ENCODE assay signal across 18 mouse cellular contexts in genomic region chr7:66170802-66171505, GRCm38 (mm10).
"Had no signal": no experiment of that assay in that cellular context is flagged by ENCODE, and none has a peak within 500 bp of the region (broad histone marks: within the 10 kb centered on the region; RNA-seq: fewer than 3 reads in every experiment).

No protein-coding gene starts in this region.

- H3K27ac ChIP-seq: lung, embryonic 15.5 days; midbrain, embryonic 10.5 days; midbrain, embryonic 12.5 days; neural tube, embryonic 13.5 days; neural tube, embryonic 15.5 days had no signal

- H3K9me3 ChIP-seq: lung, embryonic 15.5 days; midbrain, embryonic 10.5 days; midbrain, embryonic 12.5 days; neural tube, embryonic 13.5 days; neural tube, embryonic 15.5 days had no signal

- ATAC-seq: liver, postnatal 0 days; midbrain, embryonic 16.5 days had no signal

- H3K27me3 ChIP-seq: lung, embryonic 15.5 days; midbrain, embryonic 12.5 days; neural tube, embryonic 13.5 days; neural tube, embryonic 15.5 days had no signal

- DNase-seq: liver, postnatal 0 days; lung, adult 2 months; lung, postnatal 10 days; lung, postnatal 4 days; midbrain, embryonic 14.5 days; right cerebral cortex, postnatal 25 days; right cerebral cortex, postnatal 4 days; spleen, adult 18-20 months; thymus, adult 18-20 months; thymus, postnatal 14 days; thymus, postnatal 36 days had no signal

- H3K4me3 ChIP-seq: lung, embryonic 15.5 days; midbrain, embryonic 10.5 days; midbrain, embryonic 12.5 days; myocyte; neural tube, embryonic 13.5 days; neural tube, embryonic 15.5 days had no signal

- H3K4me2 ChIP-seq: lung, embryonic 15.5 days; midbrain, embryonic 12.5 days; neural tube, embryonic 13.5 days; neural tube, embryonic 15.5 days had no signal

- H3K9ac ChIP-seq: liver, postnatal 0 days; lung, embryonic 15.5 days; midbrain, embryonic 12.5 days; neural tube, embryonic 13.5 days; neural tube, embryonic 15.5 days had no signal

- H3K4me1 ChIP-seq: lung, embryonic 15.5 days; midbrain, embryonic 10.5 days; midbrain, embryonic 12.5 days; neural tube, embryonic 13.5 days; neural tube, embryonic 15.5 days had no signal
